Mouse (Mus musculus) cerebellum, postnatal 14 days (tissue): ENCODE results near the gene Jade1.
A peak's percentile ranks its signal among the peaks of the same experiment; 100 is the strongest.

ENCODE experiments used
- DNase-seq, 2 experiments: peaks; one replicate each; pipeline ENCODE4 v3.0.0; 2021; ENCODE audit warnings: mixed read lengths in 2 of 2

The Jade1 gene

DNA sequence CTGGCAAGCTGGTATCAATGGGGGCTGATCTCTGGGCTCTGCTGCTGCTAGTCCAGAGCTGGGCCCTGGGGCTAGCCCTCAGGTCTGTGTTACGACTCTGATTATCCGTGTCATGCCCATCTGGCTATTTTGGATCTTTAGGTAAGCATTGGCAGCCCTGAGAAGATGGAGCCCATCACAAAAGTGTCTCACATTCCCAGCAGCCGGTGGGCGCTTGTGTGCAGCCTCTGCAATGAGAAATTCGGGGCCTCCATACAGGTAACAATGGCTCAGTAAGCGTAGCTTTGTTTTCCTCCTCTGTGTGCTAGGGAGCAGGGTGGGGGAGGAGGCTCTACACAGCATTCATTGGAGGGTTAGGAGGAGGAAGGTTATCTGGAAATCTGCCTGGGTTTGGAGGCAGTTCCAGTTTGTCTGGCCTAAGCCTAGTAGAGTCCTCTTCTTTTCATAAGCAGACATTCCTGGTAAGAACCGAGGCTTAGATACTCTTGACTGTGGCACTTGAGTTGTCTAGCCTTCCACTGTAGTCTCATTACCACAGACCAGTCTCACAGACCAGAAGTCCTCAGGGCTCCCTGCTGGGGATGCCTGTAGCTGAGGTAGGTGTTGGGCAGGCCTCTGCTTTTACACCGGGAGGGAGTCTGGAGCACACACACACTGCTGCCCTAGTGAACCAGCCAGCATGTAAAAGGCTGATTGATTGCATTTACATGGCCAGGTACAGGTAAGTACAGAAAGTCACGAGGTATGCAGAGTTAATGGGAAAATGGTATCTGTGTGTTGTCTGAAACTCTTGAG lies 45.9 kb downstream of the Jade1 start:
- DNase-seq: no peak

DNA sequence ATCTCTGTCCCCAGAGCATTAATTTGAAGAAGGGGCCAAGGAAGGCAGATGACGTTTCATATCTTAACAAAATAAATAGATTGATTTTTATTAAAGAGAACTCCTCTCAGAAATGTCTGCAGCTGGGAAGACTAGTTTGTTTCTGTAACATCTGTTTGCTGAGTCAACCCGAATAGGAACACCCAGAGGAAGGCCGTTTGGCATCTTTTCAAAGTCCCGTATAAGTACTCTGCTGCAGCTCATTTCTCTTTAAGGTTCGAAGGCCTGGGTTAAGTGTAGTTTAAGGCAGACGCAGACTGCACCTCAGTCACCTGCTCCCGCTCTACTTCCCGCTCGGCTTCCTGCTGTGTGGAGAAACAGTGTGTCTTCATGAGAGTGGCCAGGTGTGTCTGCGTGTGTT lies 47.4 kb downstream of the Jade1 start:
- no peak for DNase-seq

DNA sequence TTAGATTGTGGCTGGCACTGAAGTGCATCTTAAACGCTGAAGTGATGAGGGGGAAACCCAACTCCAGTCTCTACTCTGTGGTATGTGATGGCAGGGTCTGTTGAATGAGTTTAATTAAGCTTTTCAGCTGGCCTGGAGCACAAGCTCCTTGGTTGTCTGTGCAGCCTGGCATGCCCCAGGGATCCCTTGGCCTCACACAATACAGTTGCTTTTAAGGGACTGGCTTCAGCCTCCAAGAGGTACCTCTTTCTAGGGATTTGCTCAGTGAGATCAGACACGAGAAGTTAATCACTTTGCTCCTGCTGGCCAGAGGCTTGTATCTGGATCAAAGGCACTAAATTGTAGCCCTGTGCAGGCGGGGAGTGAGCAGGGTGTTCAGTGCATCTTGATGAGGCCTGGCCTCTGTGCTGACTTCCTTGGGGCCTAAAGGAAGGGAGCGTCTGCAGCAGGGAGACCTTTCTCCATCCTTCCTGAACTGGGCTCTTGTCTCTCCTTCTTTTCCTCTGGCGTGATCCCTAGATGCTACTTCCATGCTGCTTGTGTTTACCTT lies 48.0 kb downstream of the Jade1 start:
- no peak for DNase-seq

- DNase-seq: no peak
Measured at GRCm38 (mm10) chr3:41604629-41605321, 49.2 kb downstream of the Jade1 start.

GRCm38 (mm10) chr3:41605601-41606329 lies 50.2 kb downstream of the Jade1 start:
- no peak for DNase-seq

- DNase-seq: no peak
Measured at GRCm38 (mm10) chr3:41606330-41606664, 50.8 kb downstream of the Jade1 start.

DNA sequence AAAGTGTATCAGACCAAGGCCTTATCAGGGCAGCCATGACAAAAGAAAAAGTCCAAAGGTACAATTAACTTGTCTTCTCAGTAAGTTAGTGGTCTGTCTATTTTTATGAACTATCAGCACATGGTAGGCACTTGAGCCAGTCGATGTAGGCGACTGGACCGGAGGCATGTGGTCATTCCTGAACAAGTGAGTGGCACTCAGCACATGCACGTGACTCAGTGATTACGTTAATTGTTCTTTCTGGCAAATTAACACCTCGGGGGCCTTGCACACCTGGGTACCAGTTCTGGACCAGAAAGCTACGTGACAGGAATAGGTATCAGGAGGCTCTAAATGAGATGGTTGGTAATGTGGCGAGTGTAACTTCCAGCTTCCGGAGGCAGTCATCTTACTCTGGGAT lies 51.5 kb downstream of the Jade1 start:
- no peak for DNase-seq

DNA sequence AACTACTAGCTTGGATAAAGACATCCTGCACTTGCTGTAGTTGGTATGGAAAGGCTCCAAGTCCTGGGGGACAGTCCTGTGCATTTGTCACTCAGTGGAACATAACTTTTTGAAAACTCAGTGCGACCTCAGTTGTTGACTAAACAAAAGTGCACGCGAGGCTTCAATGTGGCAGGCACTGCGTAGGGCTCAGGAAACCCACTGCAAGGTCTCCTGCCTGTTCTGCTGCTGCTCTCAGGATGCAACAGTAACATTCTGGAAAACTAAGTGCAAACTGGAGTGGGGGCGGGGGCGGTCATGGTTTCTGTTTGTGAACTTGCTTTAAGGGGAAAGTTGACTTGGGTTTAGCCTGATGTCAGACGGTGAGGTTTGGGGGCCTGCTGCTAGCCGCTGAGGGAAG lies 51.9 kb downstream of the Jade1 start:
- DNase-seq: no peak

DNA sequence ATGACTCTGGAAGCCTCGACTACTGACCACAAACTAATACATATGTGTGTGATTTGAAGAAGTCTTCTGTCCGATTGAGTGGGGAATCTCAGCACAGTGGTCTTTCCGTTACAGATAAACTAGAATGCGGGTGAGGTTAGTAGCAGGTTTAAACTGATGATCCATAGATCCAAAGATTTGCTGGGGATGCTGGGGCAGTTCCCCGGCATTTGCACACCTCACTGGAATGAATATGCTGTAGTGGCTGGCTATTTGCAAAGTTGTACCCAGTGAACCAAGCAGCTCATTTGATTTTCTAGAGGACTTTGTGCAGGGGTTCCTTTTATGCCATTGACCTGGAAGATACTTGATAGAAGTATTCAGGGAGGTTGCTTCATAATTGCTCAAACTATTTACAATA lies 53.5 kb downstream of the Jade1 start:
- no peak for DNase-seq

- no peak for DNase-seq
Measured at GRCm38 (mm10) chr3:41612211-41612610, 56.7 kb downstream of the Jade1 start.

- DNase-seq: peak; percentile 45 to 51
Measured at GRCm38 (mm10) chr3:41613706-41614105, 58.2 kb downstream of the Jade1 start.

GRCm38 (mm10) chr3:41614230-41614985 lies 58.9 kb downstream of the Jade1 start:
- no peak for DNase-seq

DNA sequence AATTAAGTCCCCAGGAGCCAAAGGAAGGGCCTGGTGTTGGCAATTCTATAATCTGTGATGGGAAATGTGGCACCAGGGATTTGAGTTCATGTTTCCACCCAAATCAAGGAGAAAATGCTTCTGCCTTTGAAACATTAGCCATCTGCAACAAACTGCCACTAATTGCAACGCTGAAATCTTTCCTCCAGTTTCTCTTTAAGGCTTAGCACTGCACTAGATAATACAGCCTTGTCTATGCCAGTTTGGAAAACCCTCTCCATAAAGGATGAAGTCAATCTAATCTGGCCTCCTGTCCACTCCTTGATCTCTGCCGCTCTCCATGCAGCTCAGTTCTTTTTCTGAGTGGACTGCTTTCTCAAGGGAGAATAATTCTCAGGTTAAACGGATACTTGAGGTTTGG lies 62.5 kb downstream of the Jade1 start:
- no peak for DNase-seq

DNA sequence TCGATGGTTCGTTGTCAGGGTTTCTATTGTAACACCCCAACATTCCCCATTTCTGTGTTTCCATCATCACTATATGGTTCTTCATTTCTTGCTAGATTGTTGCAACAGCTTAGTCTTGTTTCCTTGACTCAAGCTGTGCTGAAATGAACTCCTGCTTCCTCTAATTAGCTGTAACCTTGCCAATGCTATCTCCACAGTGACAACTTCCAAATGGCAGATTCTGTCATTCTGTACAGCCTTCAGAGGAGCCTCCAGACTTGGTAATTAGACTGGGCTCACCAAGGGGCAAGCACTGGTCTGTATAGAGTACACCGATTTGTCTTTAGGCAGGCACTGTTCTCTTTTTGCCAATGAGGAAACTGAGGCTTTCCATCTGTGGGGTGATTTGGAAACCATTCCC lies 63.0 kb downstream of the Jade1 start:
- peak in 1 of 2 experiments; percentile 43 for DNase-seq

DNA sequence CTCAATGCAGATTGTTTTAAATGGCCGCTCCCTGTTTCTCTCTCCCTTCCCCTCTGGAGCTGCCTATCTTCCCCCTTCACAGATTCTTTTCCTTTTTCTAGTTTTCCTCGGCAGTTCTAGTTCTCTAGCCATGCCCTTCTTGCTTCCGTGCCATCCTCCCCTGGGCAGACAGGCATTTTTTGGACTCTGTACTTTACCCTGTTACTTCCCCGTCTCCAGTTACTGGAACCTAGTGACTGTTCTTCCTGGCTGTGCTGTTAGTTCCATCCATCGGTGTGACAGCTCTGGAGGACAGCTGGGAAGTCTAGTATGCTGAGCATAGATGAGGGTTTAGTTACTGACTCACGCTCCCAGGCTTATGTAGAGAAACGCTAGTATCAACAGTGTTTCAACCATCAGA lies 65.4 kb downstream of the Jade1 start:
- DNase-seq: no peak

DNA sequence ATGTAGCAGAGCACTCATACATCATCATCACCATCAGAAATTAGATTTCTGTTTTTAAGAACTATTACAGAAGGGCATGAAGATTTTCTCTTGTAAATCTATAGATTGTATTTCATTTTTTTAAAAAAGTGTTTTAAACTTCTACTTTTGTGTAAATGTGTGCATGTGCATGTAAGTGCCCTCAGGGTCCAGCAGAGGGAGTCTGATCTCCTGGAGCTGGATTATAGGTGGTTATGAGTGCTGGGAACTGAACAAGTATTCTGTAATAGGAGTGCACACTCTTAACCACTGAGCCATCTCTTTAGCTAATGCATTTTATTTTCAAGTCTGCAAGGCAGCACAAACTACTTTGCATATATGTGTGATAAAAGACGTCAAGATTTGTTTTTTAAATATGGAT lies 100.1 kb downstream of the Jade1 start:
- no peak for DNase-seq
